Mouse (Mus musculus): ENCODE data around the gene Tmem14a.

- no peak for TF ChIP-seq ZNF384 (IDR thresholded peaks at IDR 0.05; ENCODE audit: low read depth, low read length)
- TF ChIP-seq ZKSCAN1 (IDR thresholded peaks at IDR 0.05; ENCODE audit: borderline replicate concordance, low read depth, low read length), result no peak
- no peak for TF ChIP-seq NRF1 (IDR thresholded peaks at IDR 0.05; ENCODE audit: low read depth, low read length)
- TF ChIP-seq POLR2A (IDR thresholded peaks at IDR 0.05; ENCODE audit: low read depth, low read length), result no peak
- TF ChIP-seq CHD2 (IDR thresholded peaks at IDR 0.05; ENCODE audit: low read length), result no peak
Measured at GRCm38 (mm10) chr1:21272056-21272431, 53.7 kb downstream of the Tmem14a start.

All from CH12.LX (cell line).